Mouse (Mus musculus): Measurements from ENCODE around the gene Ahcyl1.
"Not testable (repeated sequence)": the region's sequence is repeated elsewhere in the genome, so short reads cannot be mapped to it uniquely, and the experiment has no call there.

Ahcyl1 gene

GRCm38 (mm10) chr3:107656151-107656550, 40.2 kb downstream of the Ahcyl1 start:
- DNase-seq (ENCODE audit: low read depth, low spot score) = no peak

DNA sequence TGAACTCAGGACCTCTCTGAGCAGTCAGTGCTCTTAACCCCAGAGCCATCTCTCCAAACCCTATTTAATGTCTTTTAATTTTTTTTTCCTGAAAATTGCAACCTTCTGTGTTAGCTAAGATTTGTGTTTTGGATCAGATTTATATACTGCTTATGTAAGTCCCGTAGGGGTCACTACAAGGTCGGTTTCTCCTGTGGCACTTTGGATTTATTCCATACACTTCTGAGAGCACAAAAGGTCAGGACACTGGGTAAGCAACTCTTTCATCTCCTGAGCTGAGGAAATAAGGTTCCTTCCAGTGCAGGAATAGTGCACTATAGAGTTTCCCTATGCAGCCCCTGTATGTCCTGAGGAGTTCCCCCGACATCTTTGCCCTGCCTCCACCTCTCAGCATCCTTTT, 40.9 kb downstream of the Ahcyl1 start:
- DNase-seq (ENCODE audit: low read depth, low spot score) = no peak

GRCm38 (mm10) chr3:107654861-107655260, 41.5 kb downstream of the Ahcyl1 start:
- DNase-seq (ENCODE audit: low read depth, low spot score) = no peak

DNA sequence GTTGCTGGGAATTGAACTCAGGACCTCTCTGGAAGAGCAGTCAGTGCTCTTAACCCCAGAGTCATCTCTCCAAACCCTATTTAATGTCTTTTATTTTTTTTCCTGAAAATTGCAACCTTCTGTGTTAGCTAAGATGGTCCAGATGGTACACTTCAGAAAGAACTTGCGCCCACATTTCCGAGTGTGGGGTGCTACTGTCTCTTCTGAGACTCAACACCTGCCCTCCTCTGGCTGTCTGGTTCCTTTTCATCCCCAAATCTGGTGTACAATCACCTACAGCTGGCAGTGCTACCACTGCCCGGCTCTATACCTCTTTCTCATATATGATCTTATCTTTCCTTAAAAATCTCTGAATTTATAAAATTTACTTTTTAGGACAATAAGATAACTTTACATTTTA, 43.4 kb downstream of the Ahcyl1 start:
- no peak for DNase-seq (ENCODE audit: low read depth, low spot score)

- DNase-seq (ENCODE audit: low read depth, low spot score) = not testable (repeated sequence)
Observed at GRCm38 (mm10) chr3:107650276-107650675, 46.1 kb downstream of the Ahcyl1 start.

GRCm38 (mm10) chr3:107646947-107647346, 49.4 kb downstream of the Ahcyl1 start:
- no peak for DNase-seq (ENCODE audit: low read depth, low spot score)

DNA sequence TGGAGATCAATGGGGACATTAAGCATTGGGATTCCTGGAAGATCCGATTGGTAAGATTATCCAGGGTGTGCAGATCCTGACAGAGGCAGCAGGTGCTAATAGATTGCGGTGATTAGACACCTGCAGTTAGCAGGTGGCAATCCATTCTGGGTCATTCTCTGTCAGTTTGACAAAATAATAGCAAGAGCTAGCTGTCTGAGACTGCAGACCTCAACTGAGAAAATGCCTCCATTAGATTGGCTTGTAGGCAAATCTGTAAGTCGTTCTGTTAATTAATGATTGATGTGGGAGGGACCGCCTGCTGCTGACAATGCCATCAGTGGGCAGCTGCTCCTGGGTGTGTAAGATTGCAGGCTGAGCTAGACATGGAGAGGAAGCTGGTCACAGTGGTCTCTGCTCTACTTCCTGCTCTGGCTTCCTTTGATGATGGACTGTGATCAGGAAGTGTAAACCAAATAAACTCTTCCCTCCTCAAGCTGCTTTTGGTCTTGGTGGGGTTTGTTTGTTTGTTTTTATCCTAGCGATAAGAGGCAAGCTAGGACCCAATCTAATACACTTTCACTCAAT, 58.7 kb downstream of the Ahcyl1 start:
- DNase-seq (ENCODE audit: low read depth, low spot score) = no peak

DNA sequence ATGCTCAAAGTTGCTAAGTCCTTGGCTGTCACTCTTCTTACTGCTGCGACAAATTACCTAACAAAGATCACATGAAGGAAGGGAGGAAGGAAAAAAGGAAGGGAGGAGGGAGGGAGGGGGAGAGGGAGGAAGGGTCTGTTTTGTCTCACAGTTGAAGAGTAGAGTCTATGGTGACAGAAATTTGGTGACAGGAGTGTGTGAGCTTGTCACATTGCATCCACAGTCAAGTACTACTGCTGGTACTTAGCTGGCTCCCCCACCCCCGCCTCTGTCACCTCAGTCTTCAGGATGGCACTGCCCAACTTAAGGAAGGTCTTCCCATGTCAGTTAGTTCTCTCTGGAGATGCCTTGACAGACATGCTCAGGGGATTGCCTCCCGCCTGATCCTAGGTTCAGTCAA, 60.1 kb downstream of the Ahcyl1 start:
- DNase-seq (ENCODE audit: low read depth, low spot score) = no peak

DNA sequence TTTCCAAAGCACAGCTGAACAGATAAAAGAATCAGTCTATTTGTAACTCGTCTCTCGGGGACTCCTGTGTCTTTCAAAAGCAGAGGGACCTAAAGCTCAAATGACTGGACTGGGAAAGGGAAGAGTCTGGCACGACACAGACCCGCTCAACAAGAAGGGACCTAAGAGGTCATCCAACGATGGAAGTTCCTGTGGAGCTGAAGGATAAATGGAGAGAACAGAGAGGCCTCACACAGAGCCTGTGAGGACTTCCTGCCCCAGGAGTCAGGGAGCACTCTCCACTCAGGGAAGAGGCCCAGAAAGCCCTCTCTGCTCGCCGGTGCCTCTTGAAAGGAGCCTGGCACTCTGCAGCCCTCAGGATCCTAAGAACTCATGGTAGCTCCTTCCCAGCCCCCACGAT, 60.5 kb downstream of the Ahcyl1 start:
- DNase-seq (ENCODE audit: low read depth, low spot score) = no peak

DNA sequence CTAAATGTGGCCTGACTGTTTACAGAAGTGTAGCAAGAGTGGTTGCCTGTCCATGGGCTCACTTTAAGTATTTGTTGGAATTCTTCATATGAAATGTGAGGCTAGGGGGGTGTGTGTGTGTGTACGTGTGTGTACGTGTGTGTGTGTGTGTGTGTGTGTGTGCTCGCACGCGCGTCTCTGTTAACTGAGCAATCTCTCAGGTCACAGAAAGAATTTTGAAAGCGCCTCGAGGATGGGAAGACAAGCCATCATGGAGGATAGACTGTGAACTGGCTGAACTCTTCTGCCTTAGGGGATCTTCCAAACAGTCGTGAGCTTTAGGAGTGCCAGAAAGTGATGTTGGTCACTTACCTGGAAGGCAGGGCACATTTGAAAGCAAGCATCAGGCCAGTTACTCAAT, 62.5 kb downstream of the Ahcyl1 start:
- DNase-seq (ENCODE audit: low read depth, low spot score) = no peak

- DNase-seq (ENCODE audit: low read depth, low spot score) = no peak
Observed at GRCm38 (mm10) chr3:107632786-107633185, 63.6 kb downstream of the Ahcyl1 start.

- peak; percentile 98 for DNase-seq (ENCODE audit: low read depth, low spot score)
Observed at GRCm38 (mm10) chr3:107631523-107631958, 64.8 kb downstream of the Ahcyl1 start, which contains the start of gene Strip1. Strip1 (minus strand) TSS chr3:107631694.

- peak; percentile 72 for DNase-seq (ENCODE audit: low read depth, low spot score)
Observed at GRCm38 (mm10) chr3:107630682-107631522, 65.5 kb downstream of the Ahcyl1 start, which contains the start of gene Gm10961. Gm10961 (plus strand) TSS chr3:107631322.

GRCm38 (mm10) chr3:107629411-107629810, 66.9 kb downstream of the Ahcyl1 start:
- no peak for DNase-seq (ENCODE audit: low read depth, low spot score)

- DNase-seq (ENCODE audit: low read depth, low spot score) = no peak
Observed at GRCm38 (mm10) chr3:107628551-107628950, 67.8 kb downstream of the Ahcyl1 start.

GRCm38 (mm10) chr3:107627641-107628040, 68.7 kb downstream of the Ahcyl1 start:
- DNase-seq (ENCODE audit: low read depth, low spot score) = no peak

DNA sequence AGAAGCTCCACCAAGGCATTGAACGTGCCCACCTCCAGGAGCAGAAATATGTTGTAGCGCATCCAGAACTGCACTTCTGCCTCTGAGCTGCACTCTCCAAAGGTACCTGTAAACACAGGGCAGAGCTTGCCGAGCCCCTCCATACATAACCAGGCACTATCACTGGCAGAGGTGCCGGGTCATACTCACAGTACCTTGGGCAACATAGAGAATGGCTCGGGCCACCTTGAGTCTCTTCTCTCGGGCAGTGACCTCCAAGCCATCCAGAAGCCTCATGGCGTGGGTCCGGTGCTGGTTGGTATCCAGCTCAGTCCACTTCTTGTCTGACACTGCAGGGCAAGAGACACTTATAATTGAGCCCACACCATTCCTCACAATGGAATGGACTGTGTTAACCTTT, 69.6 kb downstream of the Ahcyl1 start:
- DNase-seq (ENCODE audit: low read depth, low spot score) = no peak

DNA sequence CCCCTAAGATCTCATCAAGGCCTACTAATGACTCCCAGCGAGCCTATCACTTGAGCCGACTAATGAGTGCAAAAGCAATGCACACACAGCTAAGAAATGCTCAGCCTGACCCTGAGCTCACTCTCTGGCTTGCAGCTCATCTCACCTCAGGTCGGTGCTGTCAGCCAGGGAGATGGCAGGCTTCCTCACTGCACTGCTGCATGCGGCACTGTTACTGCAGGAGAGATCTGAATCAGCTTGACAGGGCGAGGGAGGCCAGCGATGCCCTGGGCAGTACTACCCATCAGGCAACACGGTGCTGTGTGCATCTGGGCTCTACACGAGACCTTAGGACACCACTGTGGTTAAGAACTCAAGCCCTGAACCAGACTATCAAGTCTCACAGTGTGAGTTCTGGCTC, 70.8 kb downstream of the Ahcyl1 start:
- no peak for DNase-seq (ENCODE audit: low read depth, low spot score)

DNA sequence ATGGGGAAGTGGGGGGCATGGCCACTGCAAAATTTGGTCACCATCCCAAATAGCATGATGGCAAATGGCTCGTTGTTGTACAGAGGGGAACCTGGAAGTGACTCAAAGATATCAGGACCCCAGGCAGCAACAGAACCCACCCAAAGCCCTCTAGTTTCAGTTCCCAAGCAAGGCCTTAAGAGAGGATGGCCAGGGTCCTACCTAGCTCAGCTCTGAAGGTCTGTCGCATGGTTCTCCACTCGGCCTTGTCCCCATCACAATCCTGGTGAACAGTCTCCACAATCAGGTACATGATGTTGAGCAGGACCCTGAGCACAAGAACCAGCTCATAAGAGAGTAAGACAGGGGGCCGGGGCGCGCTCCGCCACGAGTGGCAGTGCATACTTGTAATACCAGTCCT, 71.9 kb downstream of the Ahcyl1 start:
- no peak for DNase-seq (ENCODE audit: low read depth, low spot score)

- no peak for DNase-seq (ENCODE audit: low read depth, low spot score)
Observed at GRCm38 (mm10) chr3:107622537-107622936, 73.8 kb downstream of the Ahcyl1 start.

GRCm38 (mm10) chr3:107621286-107622075, 74.9 kb downstream of the Ahcyl1 start:
- no peak for DNase-seq (ENCODE audit: low read depth, low spot score)

DNA sequence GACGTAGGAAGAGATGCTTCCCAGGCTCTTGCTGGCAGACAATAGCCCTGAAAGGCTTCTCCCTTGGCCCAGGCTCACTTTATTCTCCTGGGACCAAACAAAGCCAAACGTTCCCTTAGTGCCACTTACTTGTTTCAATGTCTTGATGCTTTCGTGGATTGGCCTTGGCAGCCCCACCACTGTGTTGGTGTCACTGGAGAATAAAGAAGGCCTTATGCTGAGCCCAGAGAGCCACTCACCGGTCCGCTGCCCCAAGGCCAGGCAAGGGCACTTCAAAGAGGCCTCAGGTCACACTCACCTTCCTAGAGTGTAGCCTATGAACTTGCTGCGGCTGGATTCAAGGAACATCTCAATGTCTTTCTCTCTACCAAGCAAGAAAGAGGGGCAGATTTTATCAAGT, 76.4 kb downstream of the Ahcyl1 start:
- DNase-seq (ENCODE audit: low read depth, low spot score) = no peak

Data from ZHBTc4 (cell line).